Mouse (Mus musculus) forebrain, embryonic 12.5 days (tissue): ENCODE data around the gene Trim63. TPM values are rescaled to one million over a fixed set of nuclear protein-coding genes. Genes with fewer than 3 reads are reported as not detected.

Source experiments
- ATAC-seq: fragments of 200-750 bp; cut with Nextera tagmentation; 2 replicates; pipeline ENCODE4 v1.8.0; 2017; ENCODE audit warnings: moderate TSS enrichment; ENCODE audit not compliant: low FRiP score
- H3K27ac ChIP-seq: fragments of 300-500 bp; sonication (generic); 2 replicates; pipeline ENCODE4 v1.5.1; 2016; ENCODE audit warnings: mild to moderate bottlenecking
- H3K27me3 ChIP-seq: fragments of 300-500 bp; sonication (generic); 2 replicates; pipeline ENCODE4 v1.6.1; 2016; ENCODE audit warnings: mild to moderate bottlenecking
- H3K36me3 ChIP-seq: fragments of 300-500 bp; sonication (generic); replicated peaks from 2 replicates; pipeline ENCODE4 v1.6.1; 2016; ENCODE audit warnings: mild to moderate bottlenecking
- H3K4me1 ChIP-seq: fragments of 300-500 bp; sonication (generic); 2 replicates; pipeline ENCODE4 v1.6.1; 2016
- H3K4me2 ChIP-seq: fragments of 300-500 bp; sonication (generic); 2 replicates; pipeline ENCODE4 v1.6.1; 2016; ENCODE audit warnings: mild to moderate bottlenecking, moderate library complexity
- H3K4me3 ChIP-seq: fragments of 300-500 bp; sonication (generic); replicated peaks from 2 replicates; pipeline ENCODE4 v1.5.1; 2016; ENCODE audit warnings: mild to moderate bottlenecking
- H3K9ac ChIP-seq: fragments of 300-500 bp; sonication (generic); 2 replicates; pipeline ENCODE4 v1.6.1; 2016; ENCODE audit warnings: mild to moderate bottlenecking
- H3K9me3 ChIP-seq: fragments of 300-500 bp; sonication (generic); 2 replicates; pipeline ENCODE4 v1.6.1; 2016
- WGBS: fragments of 180-500 bp; shearing (Covaris S2); methylation state at CpG from one replicate; pipeline ENCODE4 v1.1.7; 2016; 5-methylcytosine and 5-hydroxymethylcytosine counted together
- polyA plus RNA-seq: library from polyadenylated mRNA; unstranded; fragments of >200 nt; fragmentation: Nextera tagmentation; extraction: Ambion mirVana; gene quantifications from 2 replicates; pipeline ENCODE4 v1.2.1, GENCODE M21; 2016

The Trim63 gene
- polyA plus RNA-seq, 1 experiment from 2014 or later = 0.27 TPM

DNA sequence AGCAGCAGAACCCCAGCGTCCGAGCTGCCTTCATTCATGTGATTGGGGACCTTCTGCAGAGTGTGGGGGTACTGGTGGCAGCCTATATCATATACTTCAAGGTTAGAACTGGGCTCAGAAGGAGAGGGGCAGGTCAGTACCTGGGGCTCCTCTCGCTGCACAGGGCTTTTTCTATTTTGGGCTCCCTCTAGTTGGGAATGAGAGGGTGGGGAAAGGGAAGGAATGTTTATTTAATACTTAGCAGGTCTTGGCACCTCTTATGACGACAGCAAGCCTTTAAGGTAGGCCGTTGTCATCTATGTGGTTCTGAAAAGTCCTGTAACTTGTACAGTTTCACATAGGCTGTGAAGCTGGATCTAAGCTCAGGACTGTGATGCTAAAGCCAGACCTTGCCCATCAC lies 33.6 kb downstream of the Trim63 start:
- no peak overlapping the region for H3K4me3 ChIP-seq
- peaks cover 11% of the 10 kb centered on the region for H3K4me1 ChIP-seq
- no peak overlapping the region for H3K9ac ChIP-seq
- peaks cover 27% of the 10 kb centered on the region for H3K27me3 ChIP-seq
- no peak overlapping the region for H3K4me2 ChIP-seq
- H3K36me3 ChIP-seq = no peaks in the 10 kb centered on the region
- WGBS = 86% methylated on average over 5 of the region's 5 CpGs
- ATAC-seq = no peak
- H3K27ac ChIP-seq = no peak overlapping the region
- H3K9me3 ChIP-seq = no peaks in the 10 kb centered on the region

DNA sequence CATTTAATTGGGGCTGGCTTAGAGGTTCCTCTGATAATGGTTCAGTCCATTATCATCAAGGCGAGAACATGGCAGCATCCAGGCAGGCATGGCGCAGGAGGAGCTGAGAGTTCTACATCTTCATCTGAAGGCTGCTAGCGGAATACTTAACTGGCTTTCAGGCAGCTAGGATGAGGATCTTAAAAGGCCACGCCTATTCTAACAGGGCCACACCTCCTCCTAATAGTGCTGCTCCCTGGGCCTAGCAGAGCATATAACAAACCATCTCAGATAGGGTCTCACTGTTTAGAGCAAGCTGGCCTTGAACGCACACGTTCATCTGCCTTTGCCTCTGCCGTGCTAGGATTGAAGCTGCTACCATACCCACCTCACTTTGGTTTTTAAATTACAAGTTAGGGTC lies 34.9 kb downstream of the Trim63 start:
- 84% methylated on average over 7 of the region's 7 CpGs for WGBS
- H3K36me3 ChIP-seq = no peaks in the 10 kb centered on the region
- ATAC-seq = no peak
- H3K27me3 ChIP-seq = peaks cover 16% of the 10 kb centered on the region
- H3K27ac ChIP-seq = no peak overlapping the region
- H3K4me1 ChIP-seq = peaks cover 9% of the 10 kb centered on the region; the same call in 1 of the 2 replicates
- H3K4me3 ChIP-seq = no peak overlapping the region
- H3K9me3 ChIP-seq = no peaks in the 10 kb centered on the region
- H3K4me2 ChIP-seq = no peak overlapping the region
- H3K9ac ChIP-seq = no peak overlapping the region

DNA sequence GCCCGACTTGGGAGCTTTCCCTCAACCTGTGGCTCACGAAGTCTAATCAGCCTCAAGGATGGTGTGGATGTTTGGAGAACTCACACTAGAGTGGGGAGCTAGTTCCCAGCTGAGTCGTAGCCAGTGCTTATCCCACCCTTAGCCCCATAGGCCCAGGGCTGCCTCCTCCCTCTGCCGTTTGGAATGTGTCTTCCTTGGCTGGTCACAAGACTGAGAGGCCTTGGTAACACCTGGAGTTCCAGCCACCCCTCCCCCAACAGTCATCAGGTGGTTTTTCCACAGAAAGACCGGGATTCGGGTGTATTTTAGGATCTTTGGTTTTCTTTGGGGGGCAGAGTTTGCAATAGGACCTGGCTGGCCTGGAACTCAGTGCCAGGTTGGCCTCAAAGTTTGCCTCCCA lies 35.7 kb downstream of the Trim63 start:
- ATAC-seq = no peak
- no peak overlapping the region for H3K4me3 ChIP-seq
- WGBS = 90% methylated on average over 6 of the region's 6 CpGs

DNA sequence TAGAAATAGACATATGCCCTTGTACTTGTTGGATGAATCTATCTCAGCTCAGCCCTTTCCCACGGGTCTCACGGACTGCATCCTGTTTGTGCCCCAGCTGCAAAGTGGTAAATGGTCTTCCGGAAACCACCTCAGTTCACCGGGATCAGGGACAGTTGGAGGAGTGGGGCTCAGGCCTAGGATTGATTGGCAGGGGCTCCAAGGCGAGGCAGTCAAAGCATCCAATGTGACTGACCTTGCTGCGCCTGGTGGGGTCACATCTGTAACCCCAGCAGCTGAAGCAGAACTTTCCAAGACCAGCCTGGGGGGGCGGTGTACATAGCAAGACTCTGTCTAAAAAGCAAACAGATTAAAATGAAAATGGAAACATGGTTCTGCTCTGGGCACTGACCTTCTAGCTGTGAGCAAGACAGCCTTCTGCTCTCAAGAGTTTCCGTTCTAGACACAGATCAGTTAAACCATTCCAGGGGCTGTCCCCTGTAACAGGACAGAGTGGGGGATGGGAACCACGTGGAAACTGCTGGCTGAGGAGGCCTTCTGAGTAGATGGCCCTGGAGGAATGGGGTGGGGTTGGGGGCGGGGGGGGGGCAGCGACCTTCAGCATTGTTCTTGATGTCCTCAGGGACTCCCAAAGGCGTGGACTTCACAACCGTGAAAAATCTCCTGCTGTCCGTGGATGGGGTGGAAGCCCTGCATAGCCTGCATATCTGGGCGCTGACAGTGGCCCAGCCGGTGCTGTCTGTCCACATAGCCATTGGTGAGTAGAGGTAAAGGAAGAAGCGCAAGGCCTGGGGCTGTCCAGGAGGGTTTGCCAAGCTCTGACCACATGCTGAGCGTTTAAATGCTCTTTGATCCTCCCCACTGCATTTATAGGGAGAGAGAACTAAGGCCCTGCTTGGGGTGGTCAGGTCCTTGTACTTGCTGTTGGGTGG lies 36.7 kb downstream of the Trim63 start:
- peaks cover under 1% of the 10 kb centered on the region; the same call in 1 of the 2 replicates for H3K27me3 ChIP-seq
- WGBS = 58% methylated on average over 18 of the region's 18 CpGs
- no peak overlapping the region for H3K9ac ChIP-seq

More for the DNA sequence above, 35.7 kb downstream of the Trim63 start:
- H3K4me2 ChIP-seq = no peak overlapping the region
- no peak overlapping the region for H3K9ac ChIP-seq
- no peaks in the 10 kb centered on the region for H3K36me3 ChIP-seq
- peaks cover 9% of the 10 kb centered on the region; the same call in 1 of the 2 replicates for H3K4me1 ChIP-seq
- H3K9me3 ChIP-seq = no peaks in the 10 kb centered on the region
- H3K27ac ChIP-seq = no peak overlapping the region
- H3K27me3 ChIP-seq = peaks cover 9% of the 10 kb centered on the region

DNA sequence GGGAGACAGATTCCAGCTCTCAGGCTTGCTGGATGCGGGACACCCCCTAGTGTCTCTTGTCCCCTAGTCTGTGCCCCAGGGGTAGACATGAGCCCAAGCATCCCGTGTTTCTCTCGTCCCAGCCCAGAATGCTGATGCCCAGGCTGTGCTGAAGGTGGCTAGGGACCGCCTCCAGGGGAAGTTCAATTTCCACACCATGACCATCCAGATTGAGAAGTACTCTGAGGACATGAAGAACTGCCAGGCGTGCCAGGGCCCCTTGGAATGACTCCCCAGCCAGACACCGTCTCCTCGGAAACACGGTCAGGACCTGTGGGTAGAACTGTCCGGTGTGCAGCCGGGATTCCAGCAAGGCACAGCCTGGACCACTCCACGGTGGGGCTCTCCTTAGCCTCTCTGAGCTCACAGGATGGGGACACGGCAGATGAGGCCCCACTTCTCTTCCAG lies 37.4 kb downstream of the Trim63 start:
- Histone ChIP-seq H3K4me3 (no peak overlapping the region), H3K9ac (no peak overlapping the region), H3K9me3 (no peaks in the 10 kb centered on the region), H3K36me3 (no peaks in the 10 kb centered on the region), H3K27me3 (peaks cover 3% of the 10 kb centered on the region; the same call in 1 of the 2 replicates), H3K4me1 (peaks cover 12% of the 10 kb centered on the region), H3K4me2 (no peak overlapping the region), H3K27ac (no peak overlapping the region)
- no peak for ATAC-seq
- 80% methylated on average over 12 of the region's 12 CpGs for WGBS

More for the DNA sequence above, 36.7 kb downstream of the Trim63 start:
- no peak for ATAC-seq
- no peak overlapping the region for H3K4me2 ChIP-seq
- H3K36me3 ChIP-seq = no peaks in the 10 kb centered on the region
- no peak overlapping the region for H3K4me3 ChIP-seq
- no peaks in the 10 kb centered on the region for H3K9me3 ChIP-seq
- H3K4me1 ChIP-seq = peaks cover 9% of the 10 kb centered on the region; the same call in 1 of the 2 replicates
- no peak overlapping the region for H3K27ac ChIP-seq

DNA sequence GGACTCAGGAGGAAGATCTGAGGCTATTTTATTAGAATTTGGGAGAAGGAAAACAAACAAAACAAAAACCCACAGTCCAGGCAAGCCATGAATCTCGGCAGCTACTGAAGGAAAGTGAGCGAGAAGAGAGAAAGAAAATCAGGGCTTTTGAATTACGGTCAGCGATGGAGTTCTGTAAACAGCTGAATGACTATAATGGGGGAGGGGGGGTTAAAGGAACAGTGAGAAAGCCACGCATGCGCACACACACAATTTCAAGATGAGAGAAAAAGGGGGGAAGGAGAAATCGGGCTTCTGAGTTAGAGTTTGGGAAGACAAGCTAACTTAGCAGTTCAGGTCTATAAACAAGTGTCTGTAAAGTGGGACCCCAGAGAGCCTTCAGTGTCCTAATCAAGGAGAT lies 38.0 kb downstream of the Trim63 start:
- H3K27ac ChIP-seq = no peak overlapping the region
- H3K27me3 ChIP-seq = peaks cover 9% of the 10 kb centered on the region; the same call in 1 of the 2 replicates
- H3K36me3 ChIP-seq = no peaks in the 10 kb centered on the region
- peaks cover 19% of the 10 kb centered on the region for H3K4me1 ChIP-seq
- H3K4me3 ChIP-seq = no peak overlapping the region
- no peak overlapping the region for H3K9ac ChIP-seq
- H3K9me3 ChIP-seq = no peaks in the 10 kb centered on the region
- H3K4me2 ChIP-seq = no peak overlapping the region
- whole genome bisulfite sequencing = 86% methylated on average over 7 of the region's 7 CpGs
- no peak for ATAC-seq

DNA sequence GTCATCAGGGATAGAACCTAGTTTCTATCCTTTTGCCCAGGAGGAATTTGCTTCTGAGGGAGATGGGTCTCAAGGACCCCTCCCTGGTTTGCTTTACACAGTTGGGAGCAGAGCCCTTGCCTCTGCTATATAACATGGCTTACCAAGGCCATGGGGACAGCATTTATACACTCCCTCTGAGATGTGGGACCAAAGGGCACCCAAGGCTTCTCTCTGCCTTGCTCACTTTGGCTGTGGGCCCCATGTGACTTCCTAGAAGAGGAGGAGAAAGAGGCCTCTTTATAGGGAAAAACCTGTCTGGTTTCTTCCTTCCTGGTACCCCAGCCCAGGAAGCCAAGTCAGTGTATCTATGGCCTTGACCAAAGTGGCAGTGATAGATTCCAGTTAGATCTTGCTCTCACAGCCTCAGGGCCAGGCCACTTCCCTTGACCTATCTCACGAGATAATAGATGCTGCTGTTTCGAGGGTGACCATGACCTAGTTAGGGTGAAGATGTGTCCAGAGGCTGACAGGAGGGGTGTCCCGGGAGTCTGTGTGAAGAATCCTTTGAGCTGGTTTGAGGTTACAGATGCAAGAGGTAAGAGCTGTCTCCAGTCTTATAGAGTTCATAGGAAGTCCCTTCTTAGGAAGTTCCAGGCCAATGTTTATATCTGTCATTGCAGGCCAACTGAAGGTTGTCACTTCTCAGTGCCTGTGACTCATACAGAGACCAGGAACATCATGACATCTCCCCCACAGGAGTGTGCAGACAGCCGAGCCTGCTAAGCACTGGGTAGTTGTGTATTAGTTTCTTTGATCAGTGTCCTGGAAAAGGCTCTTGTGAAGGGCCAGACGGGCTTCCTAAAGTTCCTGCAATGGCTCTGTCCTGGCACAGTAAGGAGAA lies 38.8 kb downstream of the Trim63 start:
- no peak for ATAC-seq

DNA sequence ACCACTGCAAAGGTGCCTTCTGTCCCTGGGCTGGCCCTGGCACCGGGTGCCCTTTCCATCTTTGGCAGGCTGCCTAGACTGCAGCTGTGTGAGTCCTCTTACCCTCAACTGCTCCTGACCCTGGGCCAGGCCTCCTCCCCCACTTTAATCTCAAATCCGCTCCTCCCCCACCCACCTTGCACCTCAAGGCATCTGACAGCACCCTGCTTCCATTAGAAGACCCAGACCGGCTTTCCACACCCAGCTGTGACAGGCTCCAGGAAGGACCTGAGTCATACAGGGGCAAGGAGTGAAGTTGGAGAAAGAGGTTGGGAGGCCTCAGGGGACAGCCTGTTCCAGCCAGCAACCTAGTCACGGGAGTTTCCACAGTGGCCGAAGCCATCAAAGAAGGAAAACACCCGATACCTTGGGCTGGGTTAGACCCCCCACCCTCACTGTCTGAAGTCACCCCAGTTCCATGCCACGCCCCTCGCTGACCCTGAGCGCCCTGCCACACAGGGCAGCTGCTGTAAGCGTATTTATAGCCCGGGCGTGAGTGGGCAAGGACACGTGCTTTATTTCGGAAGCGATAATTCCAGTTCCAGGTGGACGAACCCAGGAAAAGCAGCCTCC lies 41.0 kb downstream of the Trim63 start:
- Histone ChIP-seq H3K27ac (no peak overlapping the region), H3K36me3 (no peaks in the 10 kb centered on the region), H3K27me3 (peaks cover 24% of the 10 kb centered on the region; the same call in 1 of the 2 replicates), H3K4me2 (no peak overlapping the region), H3K9ac (no peak overlapping the region), H3K4me3 (no peak overlapping the region), H3K4me1 (peaks cover 19% of the 10 kb centered on the region), H3K9me3 (no peaks in the 10 kb centered on the region)
- ATAC-seq = no peak
- 57% methylated on average over 16 of the region's 16 CpGs for WGBS

More for the DNA sequence above, 38.8 kb downstream of the Trim63 start:
- H3K4me1 ChIP-seq = peaks cover 19% of the 10 kb centered on the region
- H3K36me3 ChIP-seq = no peaks in the 10 kb centered on the region
- WGBS = 64% methylated on average over 5 of the region's 5 CpGs
- no peaks in the 10 kb centered on the region for H3K9me3 ChIP-seq
- H3K27me3 ChIP-seq = peaks cover 17% of the 10 kb centered on the region; the same call in 1 of the 2 replicates
- no peak overlapping the region for H3K9ac ChIP-seq
- no peak overlapping the region for H3K27ac ChIP-seq
- H3K4me2 ChIP-seq = no peak overlapping the region
- H3K4me3 ChIP-seq = no peak overlapping the region

DNA sequence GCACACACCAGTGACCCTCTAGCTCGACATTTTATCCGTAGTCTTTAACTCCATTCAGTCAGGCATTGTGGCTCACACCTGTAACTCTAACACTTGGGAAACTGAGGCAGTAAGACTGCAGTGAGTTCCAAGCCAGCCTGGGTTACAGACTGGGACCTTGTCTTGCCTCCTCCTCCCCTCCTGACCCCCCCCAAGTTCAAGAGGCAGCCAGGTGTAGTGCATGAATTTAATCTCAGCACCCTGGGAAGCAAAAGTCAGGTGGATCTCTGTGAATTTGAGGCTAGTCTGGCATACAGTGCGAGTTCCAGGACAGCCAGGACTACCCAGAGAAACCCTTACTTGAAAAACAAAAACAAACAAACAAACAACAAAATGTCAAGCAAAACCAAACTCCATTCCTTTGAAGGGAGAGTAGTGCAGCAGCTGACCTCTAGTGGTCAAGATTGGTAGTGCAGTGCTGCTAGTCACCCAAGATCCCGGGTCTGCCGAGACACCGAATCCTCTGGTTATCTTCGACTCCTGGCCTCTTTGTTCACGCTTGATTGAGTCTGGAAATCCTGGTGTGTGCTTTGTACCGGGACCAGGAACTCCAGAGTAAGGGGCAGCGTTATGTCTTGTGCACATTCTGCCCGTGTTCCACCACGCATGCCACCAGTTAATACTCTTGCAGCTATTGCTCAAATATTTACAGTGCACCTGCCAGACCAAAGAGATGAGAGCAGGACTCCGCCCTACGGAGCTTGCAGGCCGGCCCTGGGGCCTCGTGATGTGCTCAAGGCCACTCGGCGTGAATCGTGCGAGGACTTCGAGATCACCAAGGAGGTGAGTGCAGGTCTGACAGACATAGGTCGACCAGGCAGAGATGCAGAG lies 41.9 kb downstream of the Trim63 start:
- H3K27me3 ChIP-seq = peaks cover 24% of the 10 kb centered on the region; the same call in 1 of the 2 replicates
- H3K9ac ChIP-seq = no peak overlapping the region
- 21% methylated on average over 22 of the region's 22 CpGs for WGBS
- H3K27ac ChIP-seq = no peak overlapping the region
- peak overlapping the region; percentile 37 for H3K4me2 ChIP-seq
- no peaks in the 10 kb centered on the region for H3K36me3 ChIP-seq
- H3K9me3 ChIP-seq = no peaks in the 10 kb centered on the region
- ATAC-seq = no peak
- H3K4me3 ChIP-seq = peak overlapping the region; percentile 6
- H3K4me1 ChIP-seq = peaks cover 14% of the 10 kb centered on the region

DNA sequence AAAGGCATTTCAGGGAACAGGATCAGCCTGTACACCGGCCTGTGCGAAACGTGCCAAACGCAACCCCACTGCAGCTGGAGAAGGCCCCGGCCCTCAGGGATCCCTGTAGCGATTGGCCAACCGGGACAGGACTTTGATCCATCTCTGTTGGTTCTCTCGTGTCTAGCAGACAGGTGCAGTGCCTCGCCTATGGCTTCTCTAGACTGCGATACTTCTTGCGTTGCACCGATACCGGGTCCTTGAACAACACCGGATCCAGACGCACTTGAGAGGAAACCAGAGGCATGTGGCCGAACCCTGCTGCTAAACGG lies 42.5 kb downstream of the Trim63 start:
- peaks cover 11% of the 10 kb centered on the region for H3K4me1 ChIP-seq
- H3K27me3 ChIP-seq = peaks cover 24% of the 10 kb centered on the region; the same call in 1 of the 2 replicates
- H3K27ac ChIP-seq = no peak overlapping the region
- H3K4me2 ChIP-seq = peak overlapping the region; percentile 37
- no peaks in the 10 kb centered on the region for H3K9me3 ChIP-seq
- ATAC-seq = no peak
- 45% methylated on average over 17 of the region's 17 CpGs for WGBS
- no peak overlapping the region for H3K9ac ChIP-seq
- peak overlapping the region; percentile 6 for H3K4me3 ChIP-seq
- H3K36me3 ChIP-seq = no peaks in the 10 kb centered on the region

DNA sequence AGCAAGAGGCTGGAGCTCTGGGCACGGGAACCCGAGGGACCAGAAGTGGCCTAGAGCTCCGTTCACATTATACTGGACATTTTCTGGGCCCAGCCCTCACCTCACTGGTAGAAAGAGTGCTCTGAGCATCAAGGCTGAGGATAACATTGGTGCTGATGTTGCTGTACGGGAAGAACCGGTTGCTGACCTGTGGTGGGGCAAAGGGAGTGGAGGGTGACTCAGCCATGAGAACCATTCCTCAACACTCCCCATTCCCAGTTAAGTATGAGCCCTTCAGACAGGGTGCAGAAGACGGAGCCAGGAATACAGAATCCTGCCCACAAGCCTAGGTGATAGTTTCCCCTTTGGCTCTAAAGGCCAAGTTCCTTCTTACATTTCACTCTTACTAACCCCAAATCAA lies 44.7 kb downstream of the Trim63 start:
- no peak for ATAC-seq
- Histone ChIP-seq H3K4me2 (no peak overlapping the region), H3K27ac (no peak overlapping the region), H3K9me3 (no peaks in the 10 kb centered on the region), H3K4me1 (peaks cover 11% of the 10 kb centered on the region), H3K27me3 (peaks cover 32% of the 10 kb centered on the region), H3K9ac (no peak overlapping the region), H3K36me3 (no peaks in the 10 kb centered on the region), H3K4me3 (no peak overlapping the region)
- WGBS = 90% methylated on average over 6 of the region's 6 CpGs
